ENCODE assay signal across 7 mouse cellular contexts in the genomic region with DNA sequence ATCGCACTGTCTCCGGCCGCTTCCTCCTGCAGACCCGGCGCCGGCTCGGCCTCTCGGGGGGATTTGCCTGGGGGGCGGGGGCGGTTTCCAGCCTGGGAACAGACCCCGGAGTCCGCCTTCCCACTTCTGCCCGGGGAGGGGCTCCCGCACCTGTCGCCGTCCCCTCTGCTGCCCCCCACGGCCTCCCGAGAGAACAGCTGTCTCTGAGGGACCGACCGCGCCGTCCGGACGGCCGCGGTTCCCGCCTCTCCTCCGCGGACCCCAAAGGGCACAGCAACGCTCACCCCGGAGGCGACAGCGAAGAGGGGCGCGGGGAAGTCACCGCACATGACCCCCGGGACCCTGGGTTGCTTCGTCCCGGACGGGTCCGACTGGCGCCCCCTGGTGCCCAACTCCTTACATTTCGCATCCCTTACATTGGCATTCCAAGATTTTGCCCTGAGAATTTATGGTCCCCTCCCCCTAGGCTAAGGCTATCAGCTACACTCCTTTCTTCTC. TPM values are rescaled to one million over a fixed set of nuclear protein-coding genes. Genes with fewer than 3 reads are reported as not detected.
A peak's percentile ranks its signal among the peaks of the same experiment; 100 is the strongest.
DNase-seq lines count a peak whose midpoint lies in the region; ATAC-seq and TF ChIP-seq lines count a peak whose summit lies in the region.

No protein-coding gene starts in this region.

- DNase-seq in MEL (ENCODE audit: low read depth, low spot score): peak; percentile 68
- peak; percentile 68 for DNase-seq in brain, adult 2 months (ENCODE audit: low read depth, low spot score)
- DNase-seq in heart, postnatal 25 days (ENCODE audit: low spot score): peak; percentile 10
- DNase-seq in layer of hippocampus, postnatal 14 days (ENCODE audit: low spot score in 2 of 2): peak; percentile 26 to 33
- DNase-seq in right cerebral cortex, postnatal 14 days: peak; percentile 48

- under 1% methylated on average over 43 of the region's 43 CpGs for WGBS in macrophage (ENCODE audit: missing documents)

- no peaks in the 10 kb centered on the region for H3K9me3 ChIP-seq in MEL (replicated peaks; ENCODE audit: insufficient read depth, low read length)

- H3K4me3 ChIP-seq in MEL (ENCODE audit: control insufficient read depth in 1 of 2, insufficient read depth in 1 of 2, low read depth in 2 of 2, low read length in 2 of 2) (peak overlapping the region; percentile 67 to 97), macrophage (ENCODE audit: inconsistent target) (peak overlapping the region; percentile 42)

- no peak overlapping the region for H3K27ac ChIP-seq in MEL (ENCODE audit: control insufficient read depth, low read depth, low read length)
- no peak overlapping the region for H3K27ac ChIP-seq in macrophage

- no peak for TF ChIP-seq EP300 in MEL (IDR thresholded peaks at IDR 0.05; ENCODE audit: low read depth in 1 of 2, low read length in 2 of 2)

- TF ChIP-seq POLR2A in MEL (IDR thresholded peaks at IDR 0.05; ENCODE audit: control insufficient read depth in 1 of 2, insufficient read depth in 1 of 2, low read depth in 1 of 2, low read length in 2 of 2, poor library complexity in 1 of 2): no peak

- peak; percentile 75 to 86 (median 76) for TF ChIP-seq CTCF in MEL (IDR thresholded peaks at IDR 0.05 in 2 of 3, conservative IDR thresholded peaks at IDR 0.05 in 1 of 3; ENCODE audit: control insufficient read depth in 1 of 3, insufficient read depth in 1 of 3, low read depth in 2 of 3, low read length in 3 of 3, poor library complexity in 1 of 3, severe bottlenecking in 1 of 3)

- H3K27me3 ChIP-seq in MEL (ENCODE audit: control insufficient read depth in 1 of 2, insufficient read depth in 2 of 2, low read length in 2 of 2): peaks cover 2% of the 10 kb centered on the region in 2 experiments

- H3K9ac ChIP-seq in MEL (ENCODE audit: control insufficient read depth, low read depth, low read length, poor library complexity, severe bottlenecking): peak overlapping the region; percentile 54

- intact Hi-C loops in heart, postnatal 25 days (cut with DNase I): no loop called here

- peaks cover 0 to 18% of the 10 kb centered on the region in 2 experiments; a peak in 2 of 4 replicates for H3K36me3 ChIP-seq in MEL (ENCODE audit: control insufficient read depth in 1 of 2, insufficient read depth in 2 of 2, low read length in 2 of 2)
- H3K36me3 ChIP-seq in macrophage (ENCODE audit: inconsistent target): no peaks in the 10 kb centered on the region

- no peaks in the 10 kb centered on the region for H3K79me2 ChIP-seq in MEL (ENCODE audit: control insufficient read depth, insufficient read depth, low read length, poor library complexity)
- H3K79me2 ChIP-seq in macrophage (ENCODE audit: inconsistent target): no peaks in the 10 kb centered on the region

- H3K4me1 ChIP-seq in MEL (ENCODE audit: control insufficient read depth in 1 of 2, insufficient read depth in 2 of 2, low read length in 2 of 2): peaks cover 12 to 23% of the 10 kb centered on the region in 2 experiments

- no peak; the same call in none of the 2 replicates for TF ChIP-seq RAD21 in MEL (IDR thresholded peaks at IDR 0.05; ENCODE audit: low read depth, low read length)

- ATAC-seq in erythroid progenitor cell, adult 5-6 weeks (replicated peaks; ENCODE audit: low FRiP score, poor library complexity, severe bottlenecking): peak; percentile 67

TF ChIP-seq in MEL, 35 proteins besides CTCF, POLR2A, EP300 and RAD21 (continues in another document):
- TF ChIP-seq ZNF384 (IDR thresholded peaks at IDR 0.05; ENCODE audit: low read depth, low read length) (peak; percentile 46), CHD2 (IDR thresholded peaks at IDR 0.05; ENCODE audit: low read length) (no peak), NELFE (IDR thresholded peaks at IDR 0.05; ENCODE audit: low read depth, low read length) (no peak), ZC3H11A (IDR thresholded peaks at IDR 0.05; ENCODE audit: low read depth, low read length) (peak; percentile 10; the same call in 1 of the 2 replicates), KAT2A (conservative IDR thresholded peaks at IDR 0.05; ENCODE audit: low read depth, low read length) (no peak), ETS1 (IDR thresholded peaks at IDR 0.05; ENCODE audit: low read depth, low read length) (0 out of 2 replicates have a peak, but pooled peaks have one; percentile 12), USF2 (IDR thresholded peaks at IDR 0.05; ENCODE audit: borderline replicate concordance in 1 of 2, insufficient read depth in 1 of 2, low read depth in 1 of 2, low read length in 2 of 2) (no peak), RCOR1 (IDR thresholded peaks at IDR 0.05; ENCODE audit: low read depth, low read length) (0 out of 2 replicates have a peak, but pooled peaks have one; percentile 17)

RNA-seq across cellular contexts. Expression of a gene that starts 0.8 kb away (rescaled TPM):
- total RNA-seq in MEL (2012; rRNA removed): 0.39 and 0.42 TPM in 2 replicates
- polyA plus RNA-seq in MEL (2012; ENCODE audit: insufficient read depth in 1 of 2, insufficient read length in 2 of 2, low read depth in 1 of 2, low replicate concordance in 2 of 2, missing spikeins in 1 of 2): under 1 TPM in 1 of 2 experiments, not detected in 1; 0.29 TPM
- 0.84 and 1.1 TPM in 2 replicates for total RNA-seq in erythroid progenitor cell, adult 5-6 weeks (2015; ENCODE audit: low replicate concordance)
- total RNA-seq in erythroid progenitor cell, adult 5-6 weeks (2017; ENCODE audit: low replicate concordance): 0.39 and 0.53 TPM in 2 replicates
- total RNA-seq in heart, postnatal 25 days (2021): 1 to 10 TPM; 8.3 to 8.6 TPM
- 1 to 10 TPM; 5.6 to 6.5 TPM for total RNA-seq in layer of hippocampus, postnatal 14 days (2021)
- 1 to 10 TPM in 14 of 26 experiments, under 1 TPM in 12; 0.24 to 2.8 (median 1.2) TPM for total RNA-seq in macrophage (2018; cell fraction: chromatin; rRNA removed)
- total RNA-seq in macrophage (2018; cell fraction: cytosol; rRNA removed): 1 to 10 TPM in 24 of 26 experiments, under 1 TPM in 2; 0.57 to 3.3 (median 2.2) TPM
- 1 to 10 TPM in 20 of 26 experiments, under 1 TPM in 6; 0.79 to 4.0 (median 2.1) TPM for total RNA-seq in macrophage (2018; cell fraction: nucleus; rRNA removed)
- 1.2 to 1.7 TPM (median 1.4 TPM) in 3 replicates for polyA plus RNA-seq in macrophage (2018)

RNA-seq across cellular contexts. Expression of a gene that starts 24.5 kb away (rescaled TPM):
- 232 and 235 TPM in 2 replicates for total RNA-seq in MEL (2012; rRNA removed)
- 100 to 1,000 TPM; 298 to 663 TPM for polyA plus RNA-seq in MEL (2012; ENCODE audit: insufficient read depth in 1 of 2, insufficient read length in 2 of 2, low read depth in 1 of 2, low replicate concordance in 2 of 2, missing spikeins in 1 of 2)
- 122 and 141 TPM in 2 replicates for total RNA-seq in erythroid progenitor cell, adult 5-6 weeks (2015; ENCODE audit: low replicate concordance)
- total RNA-seq in erythroid progenitor cell, adult 5-6 weeks (2017; ENCODE audit: low replicate concordance): 87.7 and 97.9 TPM in 2 replicates
- 10 to 100 TPM; 45.8 to 48.6 TPM for total RNA-seq in heart, postnatal 25 days (2021)
- 10 to 100 TPM; 72.9 to 74.1 TPM for total RNA-seq in layer of hippocampus, postnatal 14 days (2021)
- 10 to 100 TPM in 19 of 26 experiments, 1 to 10 TPM in 7; 3.8 to 38.8 (median 16.5) TPM for total RNA-seq in macrophage (2018; cell fraction: chromatin; rRNA removed)
- 10 to 100 TPM; 33.9 to 58.9 (median 46.3) TPM for total RNA-seq in macrophage (2018; cell fraction: cytosol; rRNA removed)
- 10 to 100 TPM in 25 of 26 experiments, 1 to 10 TPM in 1; 9.8 to 65.5 (median 17.4) TPM for total RNA-seq in macrophage (2018; cell fraction: nucleus; rRNA removed)
- polyA plus RNA-seq in macrophage (2018): 45.8 to 148 TPM (median 116 TPM) in 3 replicates

RNA-seq across cellular contexts. Expression of a gene that starts 36.3 kb away (rescaled TPM):
- 2,338 and 2,523 TPM in 2 replicates for total RNA-seq in MEL (2012; rRNA removed)
- polyA plus RNA-seq in MEL (2012; ENCODE audit: insufficient read depth in 1 of 2, insufficient read length in 2 of 2, low read depth in 1 of 2, low replicate concordance in 2 of 2, missing spikeins in 1 of 2): 1,000 to 10,000 TPM in 1 of 2 experiments, not detected in 1; 2,530 TPM
- 581 and 593 TPM in 2 replicates for total RNA-seq in erythroid progenitor cell, adult 5-6 weeks (2015; ENCODE audit: low replicate concordance)
- 151 and 338 TPM in 2 replicates for total RNA-seq in erythroid progenitor cell, adult 5-6 weeks (2017; ENCODE audit: low replicate concordance)
- 100 to 1,000 TPM; 253 to 266 TPM for total RNA-seq in heart, postnatal 25 days (2021)
- 100 to 1,000 TPM; 329 to 373 TPM for total RNA-seq in layer of hippocampus, postnatal 14 days (2021)
- 100 to 1,000 TPM in 1 of 26 experiments, 10 to 100 TPM in 24, 1 to 10 TPM in 1; 8.1 to 159 (median 21.8) TPM for total RNA-seq in macrophage (2018; cell fraction: chromatin; rRNA removed)
- 100 to 1,000 TPM; 378 to 898 (median 580) TPM for total RNA-seq in macrophage (2018; cell fraction: cytosol; rRNA removed)
- 10 to 100 TPM; 22.5 to 89.6 (median 51.2) TPM for total RNA-seq in macrophage (2018; cell fraction: nucleus; rRNA removed)
- polyA plus RNA-seq in macrophage (2018): 865 to 1,089 TPM (median 951 TPM) in 3 replicates

RNA-seq across cellular contexts. Expression of a gene that starts 41.1 kb away (rescaled TPM):
- 6,649 and 6,931 TPM in 2 replicates for total RNA-seq in MEL (2012; rRNA removed)
- polyA plus RNA-seq in MEL (2012; ENCODE audit: insufficient read depth in 1 of 2, insufficient read length in 2 of 2, low read depth in 1 of 2, low replicate concordance in 2 of 2, missing spikeins in 1 of 2) (over 10,000 TPM in 1 of 2 experiments, 100 to 1,000 TPM in 1; 274 to 10,905 TPM), macrophage (2018) (1,107 to 2,183 TPM (median 2,047 TPM) in 3 replicates)
- 1,611 and 1,688 TPM in 2 replicates for total RNA-seq in erythroid progenitor cell, adult 5-6 weeks (2015; ENCODE audit: low replicate concordance)
- total RNA-seq in erythroid progenitor cell, adult 5-6 weeks (2017; ENCODE audit: low replicate concordance): 704 and 1,169 TPM in 2 replicates
- total RNA-seq in heart, postnatal 25 days (2021): 1,000 to 10,000 TPM; 1,495 to 1,582 TPM
- total RNA-seq in layer of hippocampus, postnatal 14 days (2021): 1,000 to 10,000 TPM; 1,911 to 2,072 TPM
- total RNA-seq in macrophage (2018; cell fraction: chromatin; rRNA removed): 100 to 1,000 TPM in 19 of 26 experiments, 10 to 100 TPM in 7; 49.0 to 397 (median 132) TPM
- total RNA-seq in macrophage (2018; cell fraction: cytosol; rRNA removed): 1,000 to 10,000 TPM; 2,339 to 5,146 (median 3,315) TPM
- total RNA-seq in macrophage (2018; cell fraction: nucleus; rRNA removed): 100 to 1,000 TPM; 236 to 704 (median 486) TPM

RNA-seq across cellular contexts. Expression of a gene that starts 42.7 kb away (rescaled TPM):
- total RNA-seq in MEL (2012; rRNA removed): 14.2 and 14.6 TPM in 2 replicates
- polyA plus RNA-seq in MEL (2012; ENCODE audit: insufficient read depth in 1 of 2, insufficient read length in 2 of 2, low read depth in 1 of 2, low replicate concordance in 2 of 2, missing spikeins in 1 of 2) (10 to 100 TPM in 1 of 2 experiments, not detected in 1; 17.3 TPM), macrophage (2018) (6.7 to 13.0 TPM (median 9.6 TPM) in 3 replicates)
- 0.72 and 2.9 TPM in 2 replicates for total RNA-seq in erythroid progenitor cell, adult 5-6 weeks (2015; ENCODE audit: low replicate concordance)
- total RNA-seq in erythroid progenitor cell, adult 5-6 weeks (2017; ENCODE audit: low replicate concordance): 5.9 and 6.4 TPM in 2 replicates
- 1 to 10 TPM; 7.6 to 9.1 TPM for total RNA-seq in heart, postnatal 25 days (2021)
- 10 to 100 TPM in 1 of 2 experiments, 1 to 10 TPM in 1; 9.1 to 12.0 TPM for total RNA-seq in layer of hippocampus, postnatal 14 days (2021)
- total RNA-seq in macrophage (2018; cell fraction: chromatin; rRNA removed): 10 to 100 TPM in 13 of 26 experiments, 1 to 10 TPM in 13; 4.7 to 15.2 (median 10.2) TPM
- total RNA-seq in macrophage (2018; cell fraction: cytosol; rRNA removed): 10 to 100 TPM in 8 of 26 experiments, 1 to 10 TPM in 18; 6.1 to 12.6 (median 8.9) TPM
- 10 to 100 TPM in 21 of 26 experiments, 1 to 10 TPM in 5; 7.0 to 15.7 (median 11.5) TPM for total RNA-seq in macrophage (2018; cell fraction: nucleus; rRNA removed)

Comparison
In these comparisons a context has a peak if more than half of its experiments do, and no peak if none do; other contexts are left out.
1. DNase-seq: peak in every context shown above with its lines; median percentile 68 in MEL; 68 in brain, adult 2 months; 48 in right cerebral cortex, postnatal 14 days; 30 in layer of hippocampus, postnatal 14 days; 10 in heart, postnatal 25 days.